Mouse (Mus musculus) neural tube, embryonic 15.5 days (tissue): Measurements from ENCODE around the gene Myo10. TPM values are rescaled to one million over a fixed set of nuclear protein-coding genes. Genes with fewer than 3 reads are reported as not detected.

ENCODE experiments used
- ATAC-seq: fragments of 200-750 bp; cut with Nextera tagmentation; 2 replicates; pipeline ENCODE4 v1.8.0; 2017; ENCODE audit warnings: mild to moderate bottlenecking, moderate TSS enrichment, moderate library complexity; ENCODE audit not compliant: low FRiP score
- H3K27ac ChIP-seq: fragments of 300-500 bp; sonication (generic); replicated peaks from 2 replicates; pipeline ENCODE4 v1.5.1; 2015; ENCODE audit warnings: mild to moderate bottlenecking, inconsistent platforms
- H3K27me3 ChIP-seq: fragments of 300-500 bp; sonication (generic); replicated peaks from 2 replicates; pipeline ENCODE4 v1.6.1; 2015; ENCODE audit warnings: inconsistent platforms
- H3K36me3 ChIP-seq: fragments of 300-500 bp; sonication (generic); 2 replicates; pipeline ENCODE4 v1.6.1; 2015; ENCODE audit warnings: inconsistent platforms
- H3K4me1 ChIP-seq: fragments of 300-500 bp; sonication (generic); 2 replicates; pipeline ENCODE4 v1.6.1; 2015; ENCODE audit warnings: inconsistent platforms
- H3K4me2 ChIP-seq: fragments of 300-500 bp; sonication (generic); 2 replicates; pipeline ENCODE4 v1.6.1; 2015; ENCODE audit warnings: inconsistent platforms, mild to moderate bottlenecking, moderate library complexity
- H3K4me3 ChIP-seq: fragments of 300-500 bp; sonication (generic); replicated peaks from 2 replicates; pipeline ENCODE4 v1.5.1; 2015; ENCODE audit warnings: mild to moderate bottlenecking, inconsistent platforms
- H3K9ac ChIP-seq: fragments of 300-500 bp; sonication (generic); replicated peaks from 2 replicates; pipeline ENCODE4 v1.6.1; 2015; ENCODE audit warnings: mild to moderate bottlenecking, inconsistent platforms
- H3K9me3 ChIP-seq: fragments of 300-500 bp; sonication (generic); replicated peaks from 2 replicates; pipeline ENCODE4 v1.6.1; 2016; ENCODE audit warnings: inconsistent platforms
- WGBS: fragments of 180-500 bp; shearing (Covaris S2); methylation state at CpG from one replicate; pipeline ENCODE4 v1.1.7; 2015; ENCODE audit warnings: mixed read lengths; 5-methylcytosine and 5-hydroxymethylcytosine counted together
- polyA plus RNA-seq: library from polyadenylated mRNA; unstranded; fragments of >200 nt; fragmentation: Nextera tagmentation; extraction: Ambion mirVana; gene quantifications from 2 replicates; pipeline ENCODE4 v1.2.1, GENCODE M21; 2015

Gene Myo10
- polyA plus RNA-seq, 1 experiment from 2014 or later = 19.5 TPM

DNA sequence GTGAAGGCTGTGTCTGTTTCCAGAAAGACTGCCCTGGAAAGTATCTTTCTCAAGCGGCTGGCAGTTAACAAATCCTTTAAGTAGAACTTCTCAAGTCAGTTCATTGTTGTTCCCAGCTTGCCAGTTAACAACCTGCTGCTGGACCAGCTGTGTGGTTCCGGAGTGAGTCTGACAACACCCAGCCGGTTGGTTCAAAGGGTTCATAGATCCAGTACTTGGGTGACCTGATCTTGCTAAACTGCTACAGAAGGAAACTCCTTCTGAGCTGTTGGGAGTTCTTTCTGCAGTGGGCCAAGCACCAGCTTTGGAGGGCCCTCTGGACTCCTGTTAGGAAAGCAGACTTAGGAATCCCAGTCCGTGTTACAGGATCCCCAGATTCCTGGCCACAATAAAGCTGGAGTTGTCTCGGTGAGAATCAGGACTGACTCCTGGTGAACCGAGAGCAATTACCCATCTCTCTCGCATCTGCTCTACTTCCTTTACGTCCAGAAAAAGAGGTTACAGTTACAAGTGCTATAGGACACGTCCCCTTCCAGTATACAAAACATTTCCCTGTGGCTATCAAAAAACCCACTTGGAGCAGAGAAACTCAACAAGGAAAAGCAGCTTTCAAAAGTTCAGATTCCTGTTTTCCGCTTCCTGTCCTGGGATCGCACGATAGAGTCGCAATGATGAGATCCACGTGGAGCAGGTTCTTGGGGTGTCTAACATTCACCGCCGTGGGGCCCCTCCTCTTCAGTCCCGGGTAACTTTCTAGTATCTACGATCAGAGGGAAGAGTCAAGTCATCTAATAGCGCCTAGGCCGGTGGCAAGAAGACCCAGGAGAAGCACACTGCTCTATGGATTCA is 750 bp upstream of the Myo10 start:
- 7% methylated on average over 20 of the region's 20 CpGs for WGBS
- no peak overlapping the region for H3K27ac ChIP-seq
- H3K4me1 ChIP-seq = peaks cover 32% of the 10 kb centered on the region
- H3K27me3 ChIP-seq = peaks cover 24% of the 10 kb centered on the region
- no peak overlapping the region for H3K9ac ChIP-seq
- H3K4me3 ChIP-seq = peak overlapping the region; percentile 69
- peak overlapping the region; percentile 100 for H3K4me2 ChIP-seq
- no peaks in the 10 kb centered on the region for H3K36me3 ChIP-seq
- ATAC-seq = no peak
- no peaks in the 10 kb centered on the region for H3K9me3 ChIP-seq

DNA sequence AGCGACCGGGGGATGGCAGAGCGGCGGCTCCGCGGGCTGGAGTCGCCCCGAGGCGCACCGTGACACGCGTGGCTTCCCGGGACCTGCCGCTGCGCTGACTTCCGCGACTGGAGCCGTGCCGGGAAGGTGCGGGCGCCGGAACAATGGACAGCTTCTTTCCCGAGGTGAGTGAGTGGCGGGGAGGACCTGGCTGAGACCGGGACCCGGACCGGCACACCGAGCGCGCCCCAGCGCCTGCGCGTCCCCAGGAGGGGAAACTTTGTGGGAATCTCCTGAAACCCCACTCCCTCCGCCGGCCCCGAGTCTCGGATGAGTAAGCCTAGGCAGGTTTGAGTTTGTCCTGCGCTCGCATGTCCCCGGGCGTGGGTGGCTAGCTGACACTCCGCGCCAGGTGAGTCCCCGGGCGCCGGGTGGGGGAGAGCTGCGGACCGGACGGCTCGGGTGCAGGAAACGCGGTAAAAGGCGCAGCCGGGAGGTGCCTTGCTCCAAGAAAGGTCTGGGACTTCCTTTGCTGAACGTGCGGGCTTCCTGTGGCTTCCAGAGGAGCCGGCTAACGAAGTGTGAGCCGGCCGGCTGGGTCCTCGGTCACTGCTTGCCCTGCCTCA is 644 bp downstream of the Myo10 start:
- peak overlapping the region; percentile 69 for H3K4me3 ChIP-seq
- H3K9ac ChIP-seq = peak overlapping the region; percentile 64
- WGBS = under 1% methylated on average over 58 of the region's 61 CpGs
- H3K4me1 ChIP-seq = peaks cover 35% of the 10 kb centered on the region
- H3K4me2 ChIP-seq = peak overlapping the region; percentile 100
- H3K36me3 ChIP-seq = no peaks in the 10 kb centered on the region
- H3K27me3 ChIP-seq = peaks cover 24% of the 10 kb centered on the region
- ATAC-seq = peak; percentile 9
- peak overlapping the region; percentile 66 for H3K27ac ChIP-seq
- H3K9me3 ChIP-seq = no peaks in the 10 kb centered on the region

DNA sequence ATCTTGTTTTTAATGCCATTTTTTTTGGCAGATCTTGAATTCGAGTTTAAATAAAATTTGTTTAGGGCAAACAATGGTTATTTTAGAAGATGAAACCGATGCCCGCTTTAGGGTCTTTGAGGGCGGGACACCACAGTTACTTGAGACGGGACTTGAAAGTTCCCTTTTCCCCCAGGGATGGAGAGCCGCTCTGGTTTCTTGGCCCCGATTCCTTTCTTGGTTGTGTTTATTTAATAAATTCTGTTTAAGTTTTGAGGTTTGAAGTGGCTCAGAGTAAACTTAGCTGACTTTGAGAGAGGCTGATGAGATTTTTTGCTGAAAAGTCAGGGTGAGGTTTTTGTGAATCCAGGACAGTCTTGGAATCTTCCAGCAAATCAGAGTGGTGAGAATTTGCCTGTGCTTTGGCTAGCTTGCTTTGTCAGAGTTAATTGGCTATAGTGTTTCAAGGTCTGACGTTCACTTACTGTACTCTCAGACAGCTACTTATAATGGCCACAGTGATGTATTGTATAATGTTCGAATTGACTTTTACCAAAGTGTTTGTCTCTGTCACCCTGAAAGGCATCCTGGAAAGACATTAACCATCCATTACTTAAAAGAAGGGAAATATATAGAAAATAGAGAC is 1.3 kb downstream of the Myo10 start:
- no peak overlapping the region for H3K27ac ChIP-seq
- ATAC-seq = no peak
- WGBS = 8% methylated on average over 9 of the region's 9 CpGs
- no peaks in the 10 kb centered on the region for H3K36me3 ChIP-seq
- H3K4me3 ChIP-seq = peak overlapping the region; percentile 69
- H3K9me3 ChIP-seq = no peaks in the 10 kb centered on the region
- H3K4me2 ChIP-seq = peak overlapping the region; percentile 100
- peaks cover 24% of the 10 kb centered on the region for H3K27me3 ChIP-seq
- peaks cover 35% of the 10 kb centered on the region for H3K4me1 ChIP-seq
- H3K9ac ChIP-seq = peak overlapping the region; percentile 64; the same call in 1 of the 2 replicates

- Histone ChIP-seq H3K4me1 (peaks cover 35% of the 10 kb centered on the region), H3K9me3 (no peaks in the 10 kb centered on the region), H3K36me3 (no peaks in the 10 kb centered on the region), H3K4me3 (peak overlapping the region; percentile 69), H3K27ac (no peak overlapping the region), H3K4me2 (peak overlapping the region; percentile 100; the same call in 1 of the 2 replicates), H3K9ac (no peak overlapping the region), H3K27me3 (peaks cover 24% of the 10 kb centered on the region)
- no peak for ATAC-seq
- WGBS = 57% methylated on average over 3 of the region's 3 CpGs
These were observed 1.9 kb downstream of the Myo10 start for GRCm38 (mm10) chr15:25624263-25624662.

DNA sequence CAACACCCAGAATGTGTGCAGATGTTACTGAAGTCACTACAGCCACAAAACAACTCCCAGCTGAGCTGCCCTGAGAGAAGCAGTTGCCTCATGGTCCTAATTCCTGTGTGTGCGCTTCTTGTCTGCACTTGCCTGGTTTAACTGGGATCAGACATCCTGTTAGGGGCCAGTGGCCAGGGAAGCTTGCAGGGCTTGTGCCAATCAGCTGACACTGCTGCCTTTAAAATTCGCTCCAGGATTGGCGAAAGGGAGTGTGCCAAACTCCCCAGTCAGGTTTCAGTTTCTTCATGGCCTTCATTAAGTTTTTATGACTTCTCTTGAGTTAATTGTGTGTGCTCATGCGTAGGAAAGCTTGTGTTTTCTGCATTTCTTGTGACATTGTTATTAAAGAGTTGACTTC is 3.1 kb downstream of the Myo10 start:
- H3K27ac ChIP-seq = no peak overlapping the region
- peaks cover 21% of the 10 kb centered on the region for H3K27me3 ChIP-seq
- no peak for ATAC-seq
- H3K9me3 ChIP-seq = no peaks in the 10 kb centered on the region
- no peaks in the 10 kb centered on the region for H3K36me3 ChIP-seq
- no peak overlapping the region for H3K9ac ChIP-seq
- H3K4me2 ChIP-seq = peak overlapping the region; percentile 13; the same call in 1 of the 2 replicates
- peaks cover 35% of the 10 kb centered on the region for H3K4me1 ChIP-seq
- WGBS = 52% methylated on average over 4 of the region's 4 CpGs
- H3K4me3 ChIP-seq = no peak overlapping the region

GRCm38 (mm10) chr15:25627012-25627411 is 4.7 kb downstream of the Myo10 start:
- Histone ChIP-seq H3K4me3 (no peak overlapping the region), H3K27me3 (peaks cover 7% of the 10 kb centered on the region; the same call in 1 of the 2 replicates), H3K4me1 (peaks cover 29% of the 10 kb centered on the region), H3K4me2 (no peak overlapping the region), H3K36me3 (no peaks in the 10 kb centered on the region), H3K9ac (no peak overlapping the region), H3K27ac (no peak overlapping the region), H3K9me3 (no peaks in the 10 kb centered on the region)
- WGBS = 86% methylated on average over 7 of the region's 7 CpGs
- ATAC-seq = no peak

DNA sequence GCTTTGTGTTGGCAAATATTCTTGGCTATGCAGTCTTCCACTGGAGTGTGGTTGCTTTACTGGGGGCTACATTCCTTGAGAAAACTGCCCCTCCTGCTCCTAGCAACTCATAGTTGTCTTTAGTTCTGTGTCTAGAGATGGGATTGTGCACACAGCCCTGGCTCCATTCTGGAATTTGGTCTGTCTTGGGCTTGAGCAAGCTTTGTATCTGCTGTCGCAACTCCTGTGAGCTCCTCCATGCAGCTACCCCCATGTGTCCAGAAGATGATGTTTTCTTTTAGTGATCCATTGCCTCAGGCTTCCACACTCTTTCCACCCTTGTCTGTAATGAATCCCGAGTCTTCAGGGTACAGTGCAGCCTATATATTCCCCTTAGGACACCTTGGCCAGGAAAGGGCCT is 5.9 kb downstream of the Myo10 start:
- H3K36me3 ChIP-seq = no peaks in the 10 kb centered on the region
- 90% methylated on average over 2 of the region's 2 CpGs for WGBS
- H3K4me3 ChIP-seq = no peak overlapping the region
- H3K27ac ChIP-seq = no peak overlapping the region
- no peak overlapping the region for H3K4me2 ChIP-seq
- ATAC-seq = no peak
- H3K27me3 ChIP-seq = peaks cover 7% of the 10 kb centered on the region; the same call in 1 of the 2 replicates
- no peaks in the 10 kb centered on the region for H3K9me3 ChIP-seq
- H3K4me1 ChIP-seq = peaks cover 18% of the 10 kb centered on the region
- H3K9ac ChIP-seq = no peak overlapping the region

GRCm38 (mm10) chr15:25630716-25631115 is 8.4 kb downstream of the Myo10 start:
- Histone ChIP-seq H3K27me3 (no peaks in the 10 kb centered on the region), H3K4me1 (peaks cover 3% of the 10 kb centered on the region; the same call in 1 of the 2 replicates), H3K36me3 (no peaks in the 10 kb centered on the region), H3K4me2 (no peak overlapping the region), H3K27ac (no peak overlapping the region), H3K9ac (no peak overlapping the region), H3K4me3 (no peak overlapping the region), H3K9me3 (no peaks in the 10 kb centered on the region)
- no peak for ATAC-seq
- 60% methylated on average over 9 of the region's 9 CpGs for WGBS

- Histone ChIP-seq H3K27me3 (no peaks in the 10 kb centered on the region), H3K27ac (no peak overlapping the region), H3K9me3 (no peaks in the 10 kb centered on the region), H3K36me3 (no peaks in the 10 kb centered on the region), H3K4me3 (no peak overlapping the region), H3K9ac (no peak overlapping the region), H3K4me1 (peaks cover 3% of the 10 kb centered on the region; the same call in 1 of the 2 replicates), H3K4me2 (no peak overlapping the region)
- no peak for ATAC-seq
- WGBS = 89% methylated on average over 6 of the region's 6 CpGs
These were observed 9.0 kb downstream of the Myo10 start for GRCm38 (mm10) chr15:25631332-25631731.

GRCm38 (mm10) chr15:25632902-25633301 is 10.6 kb downstream of the Myo10 start:
- ATAC-seq = no peak
- no peak overlapping the region for H3K9ac ChIP-seq
- no peak overlapping the region for H3K27ac ChIP-seq
- no peak overlapping the region for H3K4me2 ChIP-seq
- WGBS = 86% methylated on average over 11 of the region's 11 CpGs
- no peaks in the 10 kb centered on the region for H3K9me3 ChIP-seq
- H3K27me3 ChIP-seq = no peaks in the 10 kb centered on the region
- no peak overlapping the region for H3K4me3 ChIP-seq
- H3K36me3 ChIP-seq = no peaks in the 10 kb centered on the region
- H3K4me1 ChIP-seq = no peaks in the 10 kb centered on the region; the same call in 1 of the 2 replicates

DNA sequence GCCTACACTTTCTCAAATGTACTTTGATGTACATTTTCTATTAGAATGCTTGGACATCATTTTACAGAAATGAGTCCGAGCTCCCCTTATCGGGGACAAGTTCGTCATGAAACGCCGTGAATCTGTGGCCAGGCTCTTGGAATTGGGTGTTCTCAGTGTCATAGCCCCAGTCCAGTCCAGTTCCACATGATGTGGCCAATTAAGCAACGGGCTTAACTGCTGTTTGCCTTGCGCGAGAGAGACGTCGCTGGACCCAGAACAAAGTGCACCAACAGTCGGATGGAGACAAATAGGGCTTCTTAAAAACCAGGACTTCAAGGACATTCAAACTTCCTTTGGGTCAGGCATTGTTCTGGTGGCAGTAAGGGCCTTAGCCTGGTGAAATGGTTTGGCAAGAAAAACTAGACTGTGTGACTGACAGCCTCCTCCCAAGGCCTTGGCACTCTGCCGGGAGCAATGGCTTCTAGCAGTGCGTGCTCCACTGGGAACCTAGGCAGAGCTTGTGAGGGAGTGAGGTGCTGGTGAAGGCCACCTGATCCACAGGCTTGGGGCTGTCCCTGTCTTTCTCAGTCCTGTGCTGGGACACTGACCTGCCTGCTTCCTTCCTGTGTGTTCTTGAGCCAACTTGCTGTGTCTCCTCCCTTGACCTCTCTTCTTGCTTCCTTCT is 11.5 kb downstream of the Myo10 start:
- no peak overlapping the region for H3K4me3 ChIP-seq
- 89% methylated on average over 13 of the region's 13 CpGs for WGBS
- no peak overlapping the region for H3K4me2 ChIP-seq
- ATAC-seq = no peak
- no peaks in the 10 kb centered on the region; the same call in 1 of the 2 replicates for H3K4me1 ChIP-seq
- H3K9ac ChIP-seq = no peak overlapping the region
- no peaks in the 10 kb centered on the region for H3K27me3 ChIP-seq
- H3K9me3 ChIP-seq = no peaks in the 10 kb centered on the region
- H3K27ac ChIP-seq = no peak overlapping the region
- H3K36me3 ChIP-seq = no peaks in the 10 kb centered on the region
